Mouse (Mus musculus) MEL (cell line): ENCODE measurements around the gene AU018091. TPM values are rescaled to one million over a fixed set of nuclear protein-coding genes. Genes with fewer than 3 reads are reported as not detected.
"Not testable (repeated sequence)": the region's sequence is repeated elsewhere in the genome, so short reads cannot be mapped to it uniquely, and the experiment has no call there.

Experiments
- DNase-seq: peaks from one replicate; pipeline ENCODE4 v3.0.0; 2011; ENCODE audit warnings: low read depth, low spot score
- H3K27ac ChIP-seq: 2 replicates; pipeline ENCODE4 v1.5.1; 2012; ENCODE audit warnings: low read depth, mild to moderate bottlenecking, control low read depth, low read length, moderate library complexity; ENCODE audit not compliant: control insufficient read depth
- H3K27me3 ChIP-seq, 2 experiments: fragments of 150-350 bp in 1 of 2; sonication (generic) in 1 of 2; 2 replicates each; pipeline ENCODE4 v1.6.1; 2012; ENCODE audit warnings: low read length in 2 of 2, mild to moderate bottlenecking in 2 of 2, improper control_type of control experiment in 1 of 2, moderate library complexity in 1 of 2; ENCODE audit not compliant: insufficient read depth in 2 of 2, control insufficient read depth in 1 of 2
- H3K36me3 ChIP-seq, 2 experiments: 2 replicates each; pipeline ENCODE4 v1.6.1; 2012 to 2014; ENCODE audit warnings: low read length in 2 of 2, improper control_type of control experiment in 1 of 2, inconsistent platforms in 1 of 2, mild to moderate bottlenecking in 1 of 2; ENCODE audit not compliant: insufficient read depth in 2 of 2, control insufficient read depth in 1 of 2
- H3K4me1 ChIP-seq, 2 experiments: fragments of 150-350 bp in 1 of 2; sonication (generic) in 1 of 2; 2 replicates each; pipeline ENCODE4 v1.6.1; 2012; ENCODE audit warnings: low read length in 2 of 2, improper control_type of control experiment in 1 of 2, mild to moderate bottlenecking in 1 of 2; ENCODE audit not compliant: insufficient read depth in 2 of 2, control insufficient read depth in 1 of 2
- H3K4me3 ChIP-seq, 2 experiments: fragments of 150-350 bp in 1 of 2; sonication (generic) in 1 of 2; 2 replicates each; pipeline ENCODE4 v1.5.1; 2012; ENCODE audit warnings: low read depth in 2 of 2, low read length in 2 of 2, mild to moderate bottlenecking in 2 of 2, moderate library complexity in 2 of 2, control low read depth in 1 of 2, improper control_type of control experiment in 1 of 2; ENCODE audit not compliant: control insufficient read depth in 1 of 2, insufficient read depth in 1 of 2
- H3K79me2 ChIP-seq: 2 replicates; pipeline ENCODE4 v1.6.1; 2012; ENCODE audit warnings: mild to moderate bottlenecking, low read length, moderate library complexity; ENCODE audit not compliant: control insufficient read depth, poor library complexity, insufficient read depth
- H3K9ac ChIP-seq: 2 replicates; pipeline ENCODE4 v1.6.1; 2012; ENCODE audit warnings: low read depth, mild to moderate bottlenecking, control low read depth, low read length, moderate library complexity; ENCODE audit not compliant: control insufficient read depth, poor library complexity, severe bottlenecking
- H3K9me3 ChIP-seq: fragments of 150-350 bp; sonication (generic); replicated peaks from 2 replicates; pipeline ENCODE4 v1.6.1; 2012; ENCODE audit warnings: mild to moderate bottlenecking, low read length, improper control_type of control experiment, moderate library complexity; ENCODE audit not compliant: insufficient read depth
- CTCF ChIP-seq, 3 experiments: IDR thresholded peaks in 2 of 3; conservative IDR thresholded peaks in 1 of 3; 2 replicates each; pipeline ENCODE4 v1.5.1; 2011 to 2012; ENCODE audit warnings: low read length in 3 of 3, low read depth in 2 of 3, mild to moderate bottlenecking in 2 of 3, improper control_type of control experiment in 1 of 3, inconsistent platforms in 1 of 3, mixed read lengths in 1 of 3, moderate library complexity in 1 of 3; ENCODE audit not compliant: control insufficient read depth in 1 of 3, insufficient read depth in 1 of 3, poor library complexity in 1 of 3, severe bottlenecking in 1 of 3
- SMC3 ChIP-seq: IDR thresholded peaks from 2 replicates; pipeline ENCODE4 v1.6.1; 2011; ENCODE audit warnings: low read depth, low read length, improper control_type of control experiment
- polyA plus RNA-seq, 2 experiments: library from polyadenylated mRNA; stranded (reverse) in 1 of 2; unstranded in 1 of 2; fragments of >175 nt in 1 of 2; fragments of >200 nt in 1 of 2; gene quantifications; 2 replicates each; pipeline versions ENCODE4 v1.2.1 to v1.2.4; 2012; ENCODE audit warnings: low replicate concordance in 2 of 2, low read depth in 1 of 2; ENCODE audit not compliant: insufficient read length in 2 of 2, insufficient read depth in 1 of 2, missing spikeins in 1 of 2
- total RNA-seq: library from RNA; depleted of rRNA; stranded (reverse); fragments of 300-350 nt; gene quantifications from 2 replicates; pipeline ENCODE4 v1.2.3, GENCODE M21; 2012; rRNA removed

Gene AU018091
- total and polyA plus RNA-seq, 3 experiments: not detected

DNA sequence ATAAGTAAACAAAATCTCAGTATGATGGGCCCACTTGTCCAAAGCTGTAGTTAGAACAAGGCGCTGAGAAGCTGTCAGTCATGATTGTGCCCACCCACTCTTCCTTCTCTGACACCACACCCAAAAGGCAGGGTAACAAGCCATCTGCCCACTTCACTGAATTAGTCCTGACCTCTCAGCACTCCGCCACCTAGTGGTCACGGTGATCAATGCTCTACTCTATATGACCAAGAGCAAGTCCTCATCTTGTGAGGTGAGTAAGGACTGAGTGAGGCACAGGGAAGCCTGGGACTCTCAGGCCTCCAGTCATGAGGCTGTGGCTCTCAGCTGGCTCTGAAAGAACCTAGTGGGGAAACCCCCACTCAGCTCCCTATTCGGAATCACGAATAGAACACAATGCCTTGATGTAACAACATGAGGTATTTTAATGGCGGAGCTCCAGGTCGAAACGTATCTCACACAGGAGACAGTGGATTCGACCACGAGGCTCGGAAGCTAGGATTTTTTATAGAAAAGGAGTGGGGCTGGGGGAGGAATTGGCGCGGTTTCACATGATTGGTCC is 62.4 kb downstream of the AU018091 start:
- H3K9me3 ChIP-seq, H3K4me3 ChIP-seq, H3K4me1 ChIP-seq, H3K27me3 ChIP-seq, H3K27ac ChIP-seq, H3K36me3 ChIP-seq, H3K79me2 ChIP-seq, H3K9ac ChIP-seq: not testable (repeated sequence)
- peak in 2 of 3 experiments; percentile 4 to 15; a peak in 2 of 6 replicates for TF ChIP-seq CTCF (IDR thresholded peaks at IDR 0.05 in 2 of 3, conservative IDR thresholded peaks at IDR 0.05 in 1 of 3; ENCODE audit: control insufficient read depth in 1 of 3, insufficient read depth in 1 of 3, low read depth in 2 of 3, low read length in 3 of 3, poor library complexity in 1 of 3, severe bottlenecking in 1 of 3)
- TF ChIP-seq SMC3: peak; percentile 15; the same call in 1 of the 2 replicates
- peak; percentile 22 for DNase-seq

Other genes starting within 250 kb of the AU018091 start
- gene Nlrp12, start 80.5 kb upstream of the AU018091 start, total RNA-seq: not detected in 2 replicates
- not detected for gene Nlrp12, start 80.5 kb upstream of the AU018091 start, polyA plus RNA-seq
- gene Myadm, start 119.9 kb upstream of the AU018091 start, total RNA-seq: 0.62 and 1.3 TPM in 2 replicates
- gene Myadm, start 119.9 kb upstream of the AU018091 start, polyA plus RNA-seq: 1 to 10 TPM in 1 of 2 experiments, not detected in 1; 7.4 TPM
- gene Prkcg, start 120.0 kb upstream of the AU018091 start, total RNA-seq: not detected in 2 replicates
- under 1 TPM in 1 of 2 experiments, not detected in 1; 0.10 TPM for gene Prkcg, start 120.0 kb upstream of the AU018091 start, polyA plus RNA-seq
- gene Cacng7, start 163.8 kb upstream of the AU018091 start, total RNA-seq: 0.04 TPM in 1 of 2 replicates, not detected in the other
- under 1 TPM in 1 of 2 experiments, not detected in 1; 0.11 TPM for gene Cacng7, start 163.8 kb upstream of the AU018091 start, polyA plus RNA-seq
- gene Cacng8, start 221.5 kb upstream of the AU018091 start, total RNA-seq: 4.6 and 5.6 TPM in 2 replicates
- 1 to 10 TPM in 1 of 2 experiments, not detected in 1; 9.2 TPM for gene Cacng8, start 221.5 kb upstream of the AU018091 start, polyA plus RNA-seq